Mouse (Mus musculus): ENCODE measurements around the gene Tnpo3. TPM values are rescaled to one million over a fixed set of nuclear protein-coding genes. Genes with fewer than 3 reads are reported as not detected.

Tnpo3 gene
- polyA plus RNA-seq (2015; fragmentation: Nextera tagmentation; extraction: Ambion mirVana): 107 and 111 TPM in 2 replicates

DNA sequence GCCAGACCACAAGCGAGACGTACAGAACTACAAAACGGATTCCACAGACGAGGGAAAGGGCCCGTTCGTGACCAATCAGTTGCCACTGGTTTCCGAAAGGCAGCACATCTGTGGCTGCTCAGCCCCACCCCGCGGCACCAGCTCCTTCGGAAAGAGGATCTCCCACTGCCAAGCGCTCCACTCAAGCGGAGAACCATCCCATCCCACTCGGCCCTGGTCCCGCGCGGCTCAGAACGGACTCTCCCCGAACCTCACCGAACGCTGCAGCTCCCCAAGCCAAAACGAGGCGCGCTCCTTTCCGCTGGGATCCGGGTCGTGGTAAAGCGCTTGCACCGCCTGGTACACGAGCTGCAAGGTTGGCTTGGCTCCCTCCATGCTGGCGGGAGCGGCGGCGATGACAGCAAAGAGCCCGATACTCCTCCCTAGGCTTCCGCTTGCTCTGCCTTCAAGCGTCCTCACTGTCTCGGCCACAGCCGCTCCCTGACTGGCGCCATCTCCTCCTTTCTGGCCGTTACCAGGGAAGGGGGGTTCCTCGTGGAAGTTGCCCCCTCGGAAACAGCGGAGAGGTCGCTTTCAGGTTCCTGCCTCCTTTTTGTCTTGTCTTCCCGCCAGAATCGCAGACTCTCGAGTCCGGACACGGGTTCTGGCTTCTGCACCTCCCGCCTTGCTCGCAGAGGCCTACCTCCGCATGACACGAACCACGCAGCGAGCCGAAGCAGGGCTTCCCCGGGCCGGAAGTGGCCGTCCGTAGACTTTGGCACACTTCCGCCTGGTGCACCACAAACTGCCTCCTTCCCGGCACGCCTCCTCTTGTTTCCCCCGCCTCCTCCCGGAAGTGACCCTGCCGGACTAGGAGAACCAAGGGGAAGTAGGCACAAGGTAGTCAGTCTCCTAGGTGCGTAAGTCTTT, at the start of gene Tnpo3:
TSS of gene Tnpo3 (minus strand) at position 777 of the 909 bp plus-strand sequence.
- Histone ChIP-seq H3K27ac (replicated peaks) (peak within 1 kb of the TSS; percentile 95), H3K4me3 (peak within 1 kb of the TSS; percentile 77), H3K9me3 (no peaks in the 10 kb centered on the region), H3K27me3 (0 out of 2 replicates have a peak, but pooled peaks cover 4% of the 10 kb centered on the region), H3K36me3 (no peaks in the 10 kb centered on the region), H3K4me1 (peaks cover 29% of the 10 kb centered on the region), H3K4me2 (replicated peaks) (peak within 1 kb of the TSS; percentile 61), H3K9ac (replicated peaks) (peak within 1 kb of the TSS; percentile 81)
- ATAC-seq (replicated peaks): peak; percentile 98
- under 1% methylated on average over 67 of the region's 67 CpGs for WGBS

DNA sequence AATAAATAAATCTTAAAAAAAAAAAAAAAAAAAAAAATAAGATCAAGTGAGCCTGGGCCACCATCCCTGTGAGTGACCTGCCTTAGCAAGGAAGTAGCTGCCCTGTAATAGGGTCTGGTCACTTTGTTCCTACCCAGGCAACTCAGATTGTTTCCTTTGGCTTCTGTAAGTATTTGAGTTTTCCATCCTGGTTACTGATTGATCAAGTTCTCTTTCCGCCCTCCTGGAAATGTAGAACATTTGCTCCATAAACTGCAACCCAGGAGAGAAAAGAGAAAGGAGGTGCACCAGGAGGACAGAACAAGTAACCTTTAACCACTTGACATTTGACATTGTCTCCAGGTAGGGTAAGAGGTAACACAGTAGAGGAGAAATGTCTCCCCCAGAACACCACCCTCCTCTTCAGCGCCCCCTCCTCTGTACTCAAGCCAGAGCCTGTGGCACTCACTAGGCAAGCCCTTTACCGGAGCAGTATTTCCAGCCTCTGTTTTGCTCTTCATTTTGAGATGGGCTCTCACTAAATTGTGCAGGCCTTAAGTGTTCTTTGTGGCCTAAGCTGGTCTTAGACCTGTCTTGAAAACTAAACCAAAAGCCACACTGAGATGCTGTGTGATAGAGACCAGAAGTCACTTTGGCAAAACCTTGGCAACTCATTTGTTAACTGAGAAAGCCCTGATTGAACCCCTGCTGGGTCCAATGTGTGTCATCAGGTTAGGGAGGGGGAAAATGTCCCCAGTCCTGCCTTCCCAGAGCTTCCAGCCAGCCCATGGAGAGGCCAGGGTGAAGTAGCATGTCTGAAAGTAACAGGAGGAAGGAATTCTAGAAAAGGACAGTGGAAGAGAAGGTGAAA, 49.2 kb upstream of the Tnpo3 start:
- WGBS: 86% methylated on average over 3 of the region's 3 CpGs

DNA sequence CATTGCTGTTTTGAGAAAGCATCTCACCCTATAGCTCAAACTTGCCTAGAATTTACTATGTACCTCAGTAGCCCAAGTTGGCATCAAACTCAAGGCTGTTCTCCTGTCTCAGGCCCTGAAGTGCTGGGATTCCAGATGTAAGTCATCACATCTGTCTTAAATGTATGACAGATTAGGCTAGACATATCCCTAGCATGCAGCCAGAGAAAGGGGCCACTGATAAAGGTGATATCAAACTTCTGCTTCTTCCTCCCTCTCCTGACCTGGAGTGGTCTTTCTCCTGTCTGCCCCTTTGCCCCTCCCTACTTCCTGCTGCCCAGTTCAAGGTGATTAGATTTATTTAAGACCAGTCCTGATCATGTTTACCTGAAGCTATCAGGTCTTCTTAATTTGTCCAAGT, 43.6 kb upstream of the Tnpo3 start:
- ATAC-seq (replicated peaks): no peak
- H3K4me2 ChIP-seq (replicated peaks): no peak overlapping the region
- H3K9ac ChIP-seq (replicated peaks): no peak overlapping the region
- H3K4me1 ChIP-seq: no peaks in the 10 kb centered on the region
- no peaks in the 10 kb centered on the region for H3K9me3 ChIP-seq
- H3K27me3 ChIP-seq: no peaks in the 10 kb centered on the region
- H3K27ac ChIP-seq (replicated peaks): no peak overlapping the region
- H3K4me3 ChIP-seq: no peak overlapping the region
- no peaks in the 10 kb centered on the region for H3K36me3 ChIP-seq

More for the DNA sequence above, 49.2 kb upstream of the Tnpo3 start:
- H3K4me1 ChIP-seq: no peaks in the 10 kb centered on the region
- no peak overlapping the region for H3K27ac ChIP-seq (replicated peaks)
- H3K4me3 ChIP-seq: no peak overlapping the region
- H3K9me3 ChIP-seq: no peaks in the 10 kb centered on the region
- H3K9ac ChIP-seq (replicated peaks): no peak overlapping the region
- no peaks in the 10 kb centered on the region for H3K36me3 ChIP-seq
- no peak overlapping the region for H3K4me2 ChIP-seq (replicated peaks)
- H3K27me3 ChIP-seq: no peaks in the 10 kb centered on the region
- ATAC-seq (replicated peaks): no peak

DNA sequence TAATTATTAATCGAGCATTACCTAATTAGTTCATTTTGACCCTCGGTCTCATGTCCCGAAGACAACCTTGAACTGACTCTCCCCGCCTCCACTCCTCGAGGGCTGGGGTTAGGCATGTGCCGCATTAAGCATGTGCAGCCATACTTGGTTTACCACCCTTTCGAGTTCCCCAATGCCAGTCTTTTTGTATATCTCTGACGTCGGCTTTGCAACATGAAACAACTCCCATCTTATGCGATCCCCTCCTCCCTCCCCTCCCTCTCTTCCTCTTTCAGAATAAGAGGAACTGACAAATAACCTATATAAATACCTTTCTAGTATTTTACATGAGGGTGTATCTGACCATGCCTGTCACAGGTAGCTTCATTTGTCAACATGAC, 40.5 kb upstream of the Tnpo3 start:
- Histone ChIP-seq H3K4me2 (replicated peaks) (no peak overlapping the region), H3K27me3 (no peaks in the 10 kb centered on the region), H3K27ac (replicated peaks) (no peak overlapping the region), H3K9me3 (no peaks in the 10 kb centered on the region), H3K4me3 (no peak overlapping the region), H3K4me1 (no peaks in the 10 kb centered on the region), H3K9ac (replicated peaks) (no peak overlapping the region), H3K36me3 (no peaks in the 10 kb centered on the region)
- ATAC-seq (replicated peaks): no peak
- 70% methylated on average over 10 of the region's 10 CpGs for WGBS

DNA sequence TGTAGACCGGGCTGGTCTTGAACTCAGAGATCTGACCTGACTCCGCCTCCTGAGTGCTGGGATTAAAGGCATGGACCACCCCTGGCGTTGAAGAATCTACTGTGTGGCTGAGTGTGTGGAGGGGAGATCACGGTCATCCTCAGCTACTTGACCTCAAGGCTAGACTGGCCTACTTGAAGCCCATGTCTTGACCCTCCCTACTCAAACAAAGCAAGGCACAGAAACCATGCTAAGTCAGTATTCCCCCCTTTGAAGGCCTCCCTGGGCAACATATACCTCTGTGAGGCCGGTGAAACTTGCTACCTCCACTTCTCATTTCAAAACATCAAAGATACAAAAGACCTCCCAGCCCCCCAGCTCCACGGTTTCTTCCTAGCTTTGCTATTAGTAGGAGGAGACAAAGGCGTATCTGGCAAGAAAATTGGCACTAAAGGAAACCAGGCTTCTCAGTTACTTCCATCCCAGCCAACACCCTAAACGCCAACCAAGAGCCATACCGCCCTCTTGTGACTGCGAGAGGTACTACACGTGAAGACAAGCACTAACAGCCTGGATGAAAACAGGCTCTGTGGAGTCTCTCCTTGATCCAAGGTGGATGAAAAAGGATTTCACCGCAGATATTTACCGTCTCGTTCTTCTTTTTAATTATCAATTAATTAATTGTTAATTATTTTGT, 39.9 kb upstream of the Tnpo3 start:
- H3K9me3 ChIP-seq: no peaks in the 10 kb centered on the region
- no peaks in the 10 kb centered on the region for H3K4me1 ChIP-seq
- no peak overlapping the region for H3K9ac ChIP-seq (replicated peaks)
- H3K4me2 ChIP-seq (replicated peaks): no peak overlapping the region
- H3K4me3 ChIP-seq: no peak overlapping the region
- peak; percentile 70 for ATAC-seq (replicated peaks)
- no peaks in the 10 kb centered on the region for H3K27me3 ChIP-seq
- no peaks in the 10 kb centered on the region for H3K36me3 ChIP-seq
- WGBS: 32% methylated on average over 14 of the region's 14 CpGs
- H3K27ac ChIP-seq (replicated peaks): no peak overlapping the region

DNA sequence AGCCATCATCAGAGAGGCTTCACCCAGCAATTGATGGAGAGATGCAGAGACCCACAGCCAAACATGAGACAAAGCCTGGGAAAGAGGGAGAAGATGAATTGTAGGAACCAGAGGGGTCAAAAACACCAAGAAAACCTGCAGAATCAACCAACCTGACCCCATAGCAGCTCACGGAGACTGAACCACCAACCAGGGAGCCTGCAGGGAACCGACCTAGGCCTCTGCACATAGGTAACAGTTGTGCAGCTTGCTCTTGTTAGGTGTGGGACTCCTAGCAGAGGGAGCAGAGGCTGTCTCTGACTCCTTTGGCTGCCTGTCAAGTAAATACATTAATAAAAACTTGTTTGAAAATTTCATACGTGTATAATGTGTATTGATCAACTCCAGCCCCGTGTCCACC, 32.1 kb upstream of the Tnpo3 start:
- Histone ChIP-seq H3K27me3 (no peaks in the 10 kb centered on the region), H3K9me3 (no peaks in the 10 kb centered on the region), H3K4me2 (replicated peaks) (no peak overlapping the region), H3K4me3 (no peak overlapping the region), H3K9ac (replicated peaks) (no peak overlapping the region), H3K36me3 (no peaks in the 10 kb centered on the region), H3K4me1 (no peaks in the 10 kb centered on the region), H3K27ac (replicated peaks) (no peak overlapping the region)
- WGBS: 90% methylated on average over 4 of the region's 4 CpGs
- ATAC-seq (replicated peaks): no peak

DNA sequence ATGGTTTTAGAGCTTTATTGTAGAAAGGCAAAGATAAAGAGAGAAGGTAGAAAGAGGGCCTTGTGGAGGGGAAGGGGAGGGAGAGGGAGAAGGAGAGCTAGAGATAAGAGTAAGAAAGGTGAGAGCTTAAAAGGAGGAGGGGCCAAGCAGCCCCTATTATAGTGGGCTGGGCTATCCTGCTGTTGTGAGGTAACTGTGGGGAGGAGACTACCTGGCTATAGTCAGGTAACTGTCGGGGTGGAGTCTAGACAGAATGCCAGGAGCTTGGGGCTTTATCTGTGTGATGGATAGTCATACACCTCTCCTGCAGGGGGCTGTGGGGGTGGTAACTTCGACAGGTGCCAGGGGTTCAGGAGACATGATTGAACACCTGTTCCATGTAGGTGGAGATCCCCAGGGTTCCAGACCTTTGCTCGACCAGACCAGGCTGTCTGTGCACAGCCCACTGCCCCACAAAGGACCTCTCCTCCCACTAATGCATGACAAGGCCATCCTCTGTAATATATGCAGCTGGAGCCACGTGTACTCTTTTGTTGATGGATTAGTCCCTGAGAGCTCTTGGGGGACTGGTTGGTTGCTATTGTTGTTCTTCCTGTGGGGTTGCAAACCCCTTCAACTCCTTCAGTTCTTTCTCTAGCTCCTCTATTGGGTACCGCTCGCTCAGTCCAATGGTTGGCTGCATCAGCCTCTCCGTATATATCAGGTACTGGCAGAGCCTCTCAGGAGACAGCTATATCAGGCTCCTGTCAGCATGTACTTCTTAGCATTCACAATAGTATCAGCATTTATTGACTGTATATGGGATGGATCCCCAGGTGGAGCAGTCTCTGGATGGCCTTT, 30.1 kb upstream of the Tnpo3 start:
- no peaks in the 10 kb centered on the region for H3K36me3 ChIP-seq
- H3K4me2 ChIP-seq (replicated peaks): no peak overlapping the region
- no peak for ATAC-seq (replicated peaks)
- no peaks in the 10 kb centered on the region for H3K9me3 ChIP-seq
- H3K27ac ChIP-seq (replicated peaks): no peak overlapping the region
- no peaks in the 10 kb centered on the region for H3K4me1 ChIP-seq
- no peak overlapping the region for H3K9ac ChIP-seq (replicated peaks)
- no peak overlapping the region for H3K4me3 ChIP-seq
- WGBS: 8% methylated on average over 7 of the region's 7 CpGs
- H3K27me3 ChIP-seq: no peaks in the 10 kb centered on the region

DNA sequence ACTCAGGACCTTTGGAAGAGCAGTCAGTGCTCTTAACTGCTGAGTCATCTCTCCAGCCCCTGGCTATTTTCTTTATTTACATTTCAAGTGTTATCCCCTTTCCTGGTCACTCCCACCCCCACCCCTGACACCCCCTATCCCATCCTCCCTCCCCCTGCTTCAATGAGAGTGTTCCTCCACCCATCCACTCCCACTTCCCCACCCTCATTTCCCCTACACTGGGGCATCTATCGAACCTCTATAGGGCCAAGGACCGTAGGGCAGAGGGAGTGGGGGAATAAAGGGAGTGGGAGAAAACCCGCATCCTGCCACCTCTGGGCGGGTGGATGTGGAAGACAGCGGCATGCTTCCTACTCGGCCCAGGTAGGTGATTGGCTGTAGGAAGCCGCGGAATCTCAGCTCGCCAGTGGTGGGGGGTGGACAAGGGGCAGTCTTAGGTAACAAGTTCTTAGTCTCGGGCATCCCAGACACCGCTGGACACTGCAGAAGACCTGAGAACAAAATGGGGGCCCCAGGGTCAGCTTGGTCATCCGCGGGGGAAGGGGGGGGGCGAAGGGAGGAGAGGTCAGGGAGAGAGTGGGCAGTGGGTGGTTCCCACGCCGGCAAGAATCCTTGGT, 29.3 kb upstream of the Tnpo3 start:
- Histone ChIP-seq H3K9me3 (no peaks in the 10 kb centered on the region), H3K4me2 (replicated peaks) (no peak overlapping the region), H3K27ac (replicated peaks) (no peak overlapping the region), H3K27me3 (no peaks in the 10 kb centered on the region), H3K4me1 (no peaks in the 10 kb centered on the region), H3K9ac (replicated peaks) (no peak overlapping the region), H3K4me3 (no peak overlapping the region), H3K36me3 (no peaks in the 10 kb centered on the region)
- WGBS: 12% methylated on average over 15 of the region's 16 CpGs
- ATAC-seq (replicated peaks): no peak

DNA sequence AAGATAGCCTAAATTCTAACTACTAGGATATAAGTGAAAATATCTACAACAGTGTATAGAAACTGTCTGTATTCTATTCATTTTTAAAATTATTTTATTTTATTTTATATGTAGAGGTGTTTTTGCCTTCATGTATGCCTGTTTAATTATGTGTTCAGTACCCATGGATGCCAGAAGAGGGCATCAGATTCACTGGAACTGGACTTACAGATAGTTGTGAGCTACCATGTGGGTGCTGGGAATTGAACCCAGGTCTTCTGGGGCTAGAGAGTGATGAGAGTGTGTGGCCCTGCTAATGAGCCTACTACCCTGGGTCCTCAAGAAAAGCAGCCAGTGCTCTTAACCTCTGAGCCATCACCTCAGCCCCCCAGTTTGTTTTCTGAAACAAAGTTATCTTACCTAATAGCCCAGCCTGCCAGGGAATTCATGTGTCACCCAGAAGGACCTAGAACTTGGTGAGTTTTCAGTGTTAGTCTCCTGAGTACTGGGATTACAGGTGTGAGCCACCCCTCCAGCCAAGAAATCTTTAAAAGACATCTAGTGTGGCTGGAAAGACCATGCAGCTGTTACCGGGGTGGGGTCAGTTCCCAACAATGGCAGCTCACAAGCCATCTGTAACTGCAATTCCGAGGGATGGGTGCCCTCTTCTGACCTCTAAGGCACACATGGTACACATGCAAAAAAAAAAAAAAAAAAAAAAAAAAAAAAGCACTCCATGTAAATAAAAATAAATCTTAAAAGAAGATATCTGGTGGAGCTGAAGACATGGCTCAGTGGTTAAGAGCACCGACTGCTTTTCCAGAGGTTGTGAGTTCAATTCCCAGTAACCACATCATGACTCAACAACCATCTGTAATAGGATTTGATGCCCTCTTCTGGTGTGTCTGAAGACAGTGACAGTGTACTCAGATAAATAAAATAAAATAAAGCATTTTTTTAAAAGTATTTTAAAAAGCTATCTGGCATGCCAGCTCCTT, 28.0 kb upstream of the Tnpo3 start:
- Histone ChIP-seq H3K4me2 (replicated peaks) (no peak overlapping the region), H3K36me3 (no peaks in the 10 kb centered on the region), H3K9ac (replicated peaks) (no peak overlapping the region), H3K4me3 (no peak overlapping the region), H3K9me3 (no peaks in the 10 kb centered on the region), H3K27ac (replicated peaks) (no peak overlapping the region), H3K27me3 (no peaks in the 10 kb centered on the region), H3K4me1 (no peaks in the 10 kb centered on the region)
- WGBS: 86% methylated on average over 3 of the region's 3 CpGs
- ATAC-seq (replicated peaks): no peak

DNA sequence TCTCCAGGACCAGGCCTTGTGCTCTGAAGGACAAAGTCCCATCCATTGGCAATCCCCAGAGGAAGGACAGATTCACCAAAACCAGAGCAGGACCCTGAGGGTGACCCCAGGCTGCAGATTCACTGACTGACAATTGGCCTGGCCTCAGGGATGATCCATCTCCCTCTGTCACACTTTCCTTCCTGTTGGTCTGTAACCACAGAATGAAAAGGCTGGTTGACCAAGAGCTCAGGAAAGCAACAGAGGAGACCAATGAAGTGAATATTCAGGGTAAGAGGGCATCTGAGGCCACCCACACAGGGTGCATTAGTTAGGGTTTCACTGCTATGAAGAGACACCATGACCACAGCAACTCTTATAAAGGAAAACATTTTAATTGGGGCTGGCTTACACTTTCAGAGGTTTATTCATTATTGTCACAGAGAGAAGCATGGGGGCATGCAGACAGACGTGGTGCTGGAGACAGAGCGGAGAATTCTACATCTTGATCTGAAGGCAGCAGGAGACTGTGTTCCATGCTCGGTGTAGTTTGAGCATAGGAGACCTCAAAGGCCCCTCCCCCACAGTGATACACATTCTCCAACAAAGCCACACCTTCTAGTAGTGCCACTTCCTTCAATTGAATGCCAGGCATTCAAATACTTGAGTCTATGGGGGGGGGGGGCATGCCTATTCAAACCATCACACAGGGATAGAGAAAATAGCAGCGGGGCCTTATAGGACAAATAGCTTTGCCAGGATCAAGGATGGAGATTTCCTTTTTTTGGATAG, 26.8 kb upstream of the Tnpo3 start:
- Histone ChIP-seq H3K9ac (replicated peaks) (no peak overlapping the region), H3K9me3 (no peaks in the 10 kb centered on the region), H3K27ac (replicated peaks) (no peak overlapping the region), H3K36me3 (no peaks in the 10 kb centered on the region), H3K4me2 (replicated peaks) (no peak overlapping the region), H3K27me3 (no peaks in the 10 kb centered on the region), H3K4me3 (no peak overlapping the region), H3K4me1 (no peaks in the 10 kb centered on the region)
- ATAC-seq (replicated peaks): no peak
- WGBS: 82% methylated on average over 4 of the region's 4 CpGs

All from forebrain, embryonic 15.5 days (tissue).